Mouse (Mus musculus): ENCODE measurements around the gene Tmem40.

The Tmem40 gene

GRCm38 (mm10) chr6:115697739-115698558 lies 64.3 kb downstream of the Tmem40 start:
- DNase-seq, result no peak

- DNase-seq, result no peak
These were observed 65.4 kb downstream of the Tmem40 start for GRCm38 (mm10) chr6:115696707-115697215.

- no peak for DNase-seq
These were observed 67.1 kb downstream of the Tmem40 start for GRCm38 (mm10) chr6:115695124-115695523.

- peak; percentile 25 to 45 for DNase-seq
These were observed 67.8 kb downstream of the Tmem40 start for GRCm38 (mm10) chr6:115694441-115694842.

GRCm38 (mm10) chr6:115692963-115693730 lies 69.1 kb downstream of the Tmem40 start:
- DNase-seq, result peak; percentile 31 to 42

- DNase-seq, result peak in 1 of 2 experiments; percentile 41
These were observed 69.9 kb downstream of the Tmem40 start for GRCm38 (mm10) chr6:115692163-115692950.

GRCm38 (mm10) chr6:115690105-115690504 lies 72.1 kb downstream of the Tmem40 start:
- DNase-seq, result no peak

GRCm38 (mm10) chr6:115688589-115688988 lies 73.6 kb downstream of the Tmem40 start:
- no peak for DNase-seq

GRCm38 (mm10) chr6:115687753-115688152 lies 74.5 kb downstream of the Tmem40 start:
- no peak for DNase-seq

- DNase-seq, result no peak
These were observed 77.2 kb downstream of the Tmem40 start for GRCm38 (mm10) chr6:115684851-115685646.

- no peak for DNase-seq
These were observed 77.9 kb downstream of the Tmem40 start for GRCm38 (mm10) chr6:115684271-115684670.

- DNase-seq, result no peak
These were observed 81.1 kb downstream of the Tmem40 start for GRCm38 (mm10) chr6:115681066-115681465.
